Mouse (Mus musculus) right cerebral cortex, postnatal 14 days (tissue): Measurements from ENCODE around the gene Rnf43.
A peak's percentile ranks its signal among the peaks of the same experiment; 100 is the strongest.

Source experiments
- DNase-seq: peaks from one replicate; pipeline ENCODE4 v3.0.0; 2022

The Rnf43 gene

GRCm38 (mm10) chr11:87761806-87762701 is 99.5 kb downstream of the Rnf43 start:
- DNase-seq: no peak

- peak; percentile 31 for DNase-seq
Observed at GRCm38 (mm10) chr11:87762702-87763385, 100.3 kb downstream of the Rnf43 start.

DNA sequence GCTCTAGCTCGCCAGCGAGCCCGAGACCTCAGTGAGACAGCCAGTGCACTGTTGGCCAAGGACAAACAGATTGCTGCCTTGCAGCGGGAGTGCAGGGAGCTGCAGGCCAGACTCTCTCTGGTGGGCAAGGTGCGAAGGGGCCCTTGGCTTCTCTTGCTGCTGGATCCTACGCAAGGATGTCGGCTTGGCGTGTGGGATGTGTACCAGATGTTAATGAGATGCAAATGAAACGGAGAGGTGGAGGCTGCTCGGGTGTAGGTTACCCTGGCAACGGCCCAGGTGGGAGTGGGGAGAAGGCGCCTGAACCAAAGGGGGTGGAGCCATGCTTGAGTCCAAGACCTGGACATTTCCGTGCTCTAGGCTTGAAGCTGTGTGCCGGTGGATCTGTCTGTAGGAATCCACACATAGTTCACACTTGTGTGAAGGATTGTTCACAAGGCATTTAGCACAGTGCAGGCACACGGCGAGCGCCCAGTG is 101.0 kb downstream of the Rnf43 start:
- DNase-seq: peak; percentile 79

DNA sequence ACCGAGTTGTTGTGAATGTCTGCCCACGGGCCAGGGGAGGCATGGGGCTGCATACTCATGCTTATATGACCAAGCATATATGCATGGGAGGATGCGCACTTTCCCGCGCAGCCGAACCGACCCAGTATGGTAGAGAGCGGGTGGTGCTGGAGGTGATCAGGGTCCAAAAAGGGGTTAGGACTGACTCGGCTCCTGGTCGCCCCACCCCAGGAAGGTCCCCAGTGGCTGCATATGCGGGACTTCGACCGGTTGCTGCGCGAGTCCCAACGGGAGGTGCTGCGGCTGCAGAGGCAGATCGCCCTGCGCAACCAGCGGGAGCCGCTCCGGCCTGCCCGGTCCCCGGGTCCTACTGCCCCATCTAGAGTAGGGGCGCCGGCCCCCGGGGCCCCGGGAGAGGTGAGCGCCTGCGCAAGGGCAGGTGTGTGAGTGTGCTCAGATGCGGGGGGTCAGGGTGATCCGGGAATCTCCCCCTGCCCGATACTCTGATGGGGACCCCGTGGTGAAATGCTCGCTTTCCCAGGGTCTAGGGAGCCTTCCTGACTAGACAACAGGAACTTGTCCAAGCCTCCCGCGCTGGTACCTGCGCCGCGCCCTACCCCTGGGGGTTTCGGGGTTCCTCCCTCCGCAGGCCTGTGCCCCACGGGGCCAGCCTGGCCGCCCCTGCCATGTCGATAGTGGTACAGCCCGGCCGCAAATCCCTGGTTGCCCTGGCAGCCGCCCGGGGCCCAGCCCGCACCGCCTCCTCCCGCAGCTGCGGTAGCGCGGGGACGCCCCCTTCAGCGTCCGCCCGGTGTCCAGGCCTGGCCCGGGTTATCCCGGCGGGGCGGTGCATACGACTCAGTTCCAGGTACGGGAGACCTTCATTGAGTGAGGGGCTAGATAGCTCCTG is 101.7 kb downstream of the Rnf43 start:
- DNase-seq: peak; percentile 67

GRCm38 (mm10) chr11:87768745-87769144 is 106.2 kb downstream of the Rnf43 start:
- no peak for DNase-seq

GRCm38 (mm10) chr11:87770989-87771388 is 108.5 kb downstream of the Rnf43 start:
- peak; percentile 81 for DNase-seq

DNA sequence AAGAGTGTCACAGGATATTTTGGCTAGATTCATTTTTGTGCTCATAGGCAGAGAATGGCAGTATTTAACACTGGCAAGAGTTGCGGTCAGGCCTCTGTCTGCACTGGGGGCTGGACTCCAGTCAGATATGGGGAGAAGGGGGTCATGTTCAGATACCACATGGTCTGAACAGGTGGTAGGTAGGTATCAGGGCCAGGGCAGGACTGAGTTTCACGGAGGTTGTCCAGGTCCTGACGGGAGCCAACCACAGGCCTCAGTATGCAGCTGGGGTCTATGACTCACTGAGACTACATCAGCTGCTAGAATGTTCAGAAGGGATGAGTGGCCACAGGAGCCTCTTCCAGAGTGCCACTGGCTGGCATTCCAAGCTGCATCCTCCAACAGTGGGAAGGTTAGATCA is 109.8 kb downstream of the Rnf43 start:
- no peak for DNase-seq

DNA sequence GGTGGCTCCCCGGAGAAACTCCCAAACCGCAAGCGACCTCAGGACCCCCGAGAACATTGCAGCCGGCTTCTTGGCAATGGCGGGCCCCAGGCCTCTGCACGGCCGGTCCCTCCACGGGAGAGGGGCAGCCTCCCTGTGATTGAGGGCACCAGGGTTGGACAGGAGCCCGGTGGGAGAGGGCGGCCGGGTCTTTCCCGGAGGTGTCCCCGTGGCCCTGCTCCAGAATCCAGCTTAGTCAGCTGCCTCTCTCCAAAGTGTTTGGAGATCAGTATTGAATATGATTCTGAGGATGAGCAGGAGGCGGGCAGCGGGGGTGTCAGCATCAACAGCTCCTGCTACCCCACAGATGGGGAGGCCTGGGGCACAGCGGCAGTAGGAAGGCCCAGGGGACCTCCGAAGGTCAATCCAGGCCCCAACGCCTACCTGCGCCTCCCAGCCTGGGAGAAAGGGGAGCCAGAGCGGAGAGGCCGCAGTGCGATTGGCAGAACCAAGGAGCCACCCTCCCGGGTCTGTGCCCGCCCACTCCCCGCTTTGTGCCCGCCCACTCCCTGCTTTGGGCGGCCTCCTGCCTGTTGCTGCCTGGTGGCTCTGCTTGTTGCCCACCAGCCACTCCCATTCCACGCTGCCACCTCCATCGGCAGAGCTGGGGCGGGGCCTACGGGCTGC is 115.7 kb downstream of the Rnf43 start:
- peak; percentile 54 for DNase-seq

GRCm38 (mm10) chr11:87778915-87779314 is 116.4 kb downstream of the Rnf43 start:
- no peak for DNase-seq

- no peak for DNase-seq
Observed at GRCm38 (mm10) chr11:87779392-87779791, 116.9 kb downstream of the Rnf43 start.

GRCm38 (mm10) chr11:87780130-87780529 is 117.6 kb downstream of the Rnf43 start:
- DNase-seq: no peak
